Mouse (Mus musculus) liver, postnatal 0 days (tissue): Measurements from ENCODE around the gene Fam214b.

Experiments used
- CTCF ChIP-seq: sonication (generic); IDR thresholded peaks from 2 replicates; pipeline ENCODE4 v1.5.1; 2016; ENCODE audit warnings: antibody characterized with exemption, low read depth
- EP300 ChIP-seq: IDR thresholded peaks from 2 replicates; pipeline ENCODE4 v1.6.1; 2016; ENCODE audit warnings: antibody characterized with exemption, low read depth, mild to moderate bottlenecking

DNA sequence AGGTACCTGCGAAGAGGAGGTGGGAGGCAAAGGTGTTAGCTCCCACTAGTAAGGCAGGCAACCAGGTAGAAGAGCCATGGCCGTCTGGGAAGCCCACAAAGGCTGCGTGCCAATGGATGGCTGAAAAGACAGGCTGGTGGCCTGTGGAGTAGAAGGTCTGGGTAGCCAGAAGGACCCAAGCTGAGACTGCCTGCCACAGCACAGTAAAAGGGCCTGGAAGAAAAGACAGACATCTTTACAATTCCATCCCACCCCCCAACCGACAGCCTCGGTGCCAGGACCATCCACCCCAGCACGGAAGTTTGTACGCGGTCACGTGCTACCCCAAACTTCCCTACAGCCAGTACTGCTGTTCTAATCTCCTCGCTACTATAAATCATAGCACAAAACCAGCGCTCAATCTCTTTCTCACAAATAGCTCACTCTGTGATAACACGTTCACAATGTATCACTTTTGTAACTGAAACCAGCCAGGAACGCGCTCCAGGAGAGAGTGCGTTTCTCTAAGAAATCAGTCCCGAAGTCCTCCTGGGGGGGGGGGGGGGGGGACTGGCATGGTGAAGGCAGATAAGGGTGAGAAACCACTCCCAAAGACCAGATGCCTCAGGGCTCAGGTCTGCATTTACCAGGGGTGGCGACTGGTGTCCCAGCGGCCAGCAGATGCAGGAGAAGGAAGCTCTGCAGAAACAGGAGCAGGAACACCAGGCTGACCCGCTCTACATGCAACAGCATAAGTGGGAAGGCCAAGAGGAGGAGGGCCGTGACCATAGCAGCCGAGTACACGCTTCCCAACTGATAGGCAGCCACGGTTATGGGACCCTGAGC is 26.2 kb downstream of the Fam214b start:
- TF ChIP-seq CTCF (no peak), EP300 (no peak)
